Mouse (Mus musculus) gastrocnemius, postnatal 25 days (tissue): Measurements from ENCODE around the gene Abhd17c. TPM values are rescaled to one million over a fixed set of nuclear protein-coding genes. Genes with fewer than 3 reads are reported as not detected.
"Not testable (repeated sequence)": the region's sequence is repeated elsewhere in the genome, so short reads cannot be mapped to it uniquely, and the experiment has no call there.

Experiments
- DNase-seq: peaks from one replicate; pipeline ENCODE4 v3.0.0; 2022
- total RNA-seq, 2 experiments: library from RNA; stranded (reverse); gene quantifications; 1 replicate in 1 of 2; 2 replicates in 1 of 2; pipeline ENCODE4 v1.2.3; 2021

Gene Abhd17c
- total RNA-seq, 2 experiments from 2014 or later, result 5.2 to 5.6 TPM

- DNase-seq, result no peak
These were observed 1.1 kb upstream of the Abhd17c start for GRCm38 (mm10) chr7:84152821-84153220.

DNA sequence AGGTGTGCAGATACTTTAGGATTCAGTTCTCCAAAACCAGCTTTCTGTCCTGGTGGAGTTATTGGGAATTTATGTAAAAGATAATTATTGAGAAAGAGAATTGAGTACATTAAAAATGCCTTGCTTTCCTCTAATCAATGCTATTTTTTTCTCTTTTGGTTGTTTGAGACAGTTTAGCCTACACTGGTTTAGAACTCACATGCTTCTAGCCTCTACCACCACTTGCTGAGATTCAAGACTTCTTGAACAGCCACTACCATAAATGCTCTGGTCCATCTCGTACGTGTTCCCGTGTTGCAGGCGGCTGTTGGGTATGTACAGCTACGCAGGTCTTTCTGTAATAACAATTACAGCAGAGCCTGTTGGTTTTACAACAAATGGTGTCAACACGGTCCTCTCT, 681 bp upstream of the Abhd17c start:
- no peak for DNase-seq

- peak; percentile 94 for DNase-seq
These were observed 254 bp upstream of the Abhd17c start for GRCm38 (mm10) chr7:84151960-84152334.

GRCm38 (mm10) chr7:84150361-84151000, 1.2 kb downstream of the Abhd17c start:
- no peak for DNase-seq

- DNase-seq, result no peak
These were observed 1.9 kb downstream of the Abhd17c start for GRCm38 (mm10) chr7:84149821-84150220.

- DNase-seq, result no peak
These were observed 2.8 kb downstream of the Abhd17c start for GRCm38 (mm10) chr7:84148896-84149295.

GRCm38 (mm10) chr7:84147746-84148145, 3.9 kb downstream of the Abhd17c start:
- DNase-seq, result no peak

GRCm38 (mm10) chr7:84145633-84146032, 6.1 kb downstream of the Abhd17c start:
- no peak for DNase-seq

DNA sequence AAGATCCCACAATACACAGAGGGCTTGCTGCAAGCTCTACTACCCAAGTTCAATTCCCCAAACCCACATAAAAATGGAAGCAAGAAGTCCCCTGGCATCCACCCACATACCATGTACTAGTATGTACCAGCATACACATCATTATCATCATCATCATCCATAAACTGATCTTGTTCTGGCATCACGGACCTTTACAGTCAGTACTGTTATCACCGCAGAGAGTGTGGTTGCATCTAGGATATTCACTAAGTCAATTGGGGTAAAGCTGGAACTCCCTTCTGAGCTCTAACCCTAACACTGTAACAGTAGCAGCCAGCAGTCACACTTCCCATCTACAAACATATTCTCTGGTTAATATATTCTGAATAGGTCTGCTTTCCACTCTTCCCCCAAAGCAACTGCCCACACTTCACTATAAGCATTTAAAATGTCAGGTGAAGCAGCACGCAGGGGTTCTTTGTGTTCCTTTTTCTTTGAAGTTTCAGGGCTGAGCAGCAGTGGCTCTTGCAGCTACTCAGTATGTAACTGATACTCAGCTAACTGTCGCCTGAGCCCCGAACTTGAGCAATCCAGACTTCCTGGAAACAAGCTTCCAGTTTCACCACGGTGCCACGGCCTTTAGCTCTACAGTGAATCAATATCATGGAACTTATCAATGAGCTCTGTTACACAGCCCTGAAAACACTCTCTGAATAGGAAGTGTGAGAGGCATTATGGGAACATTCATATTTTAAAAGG, 8.8 kb downstream of the Abhd17c start:
- DNase-seq, result no peak

- no peak for DNase-seq
These were observed 9.5 kb downstream of the Abhd17c start for GRCm38 (mm10) chr7:84142196-84142595.

- DNase-seq, result no peak
These were observed 12.1 kb downstream of the Abhd17c start for GRCm38 (mm10) chr7:84139566-84139965.

DNA sequence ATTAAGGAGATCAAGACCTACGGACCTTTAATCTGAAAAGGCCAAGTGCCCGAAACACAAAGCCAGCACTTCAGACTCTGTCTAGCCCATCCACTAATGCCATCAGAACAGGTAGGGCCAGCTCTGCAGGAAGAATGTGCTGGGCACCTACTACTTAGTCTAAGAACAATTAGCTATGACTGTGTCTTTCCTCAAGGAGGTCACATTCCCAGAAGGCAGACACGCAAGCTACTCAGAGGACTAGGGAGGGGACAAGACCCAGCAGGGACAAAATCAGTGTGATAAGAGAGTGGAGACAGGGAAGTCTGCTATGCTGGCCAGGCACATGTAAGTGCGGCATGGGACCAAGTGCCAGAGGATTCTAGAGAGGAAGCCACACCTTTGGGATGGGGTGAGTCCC, 13.0 kb downstream of the Abhd17c start:
- no peak for DNase-seq

DNA sequence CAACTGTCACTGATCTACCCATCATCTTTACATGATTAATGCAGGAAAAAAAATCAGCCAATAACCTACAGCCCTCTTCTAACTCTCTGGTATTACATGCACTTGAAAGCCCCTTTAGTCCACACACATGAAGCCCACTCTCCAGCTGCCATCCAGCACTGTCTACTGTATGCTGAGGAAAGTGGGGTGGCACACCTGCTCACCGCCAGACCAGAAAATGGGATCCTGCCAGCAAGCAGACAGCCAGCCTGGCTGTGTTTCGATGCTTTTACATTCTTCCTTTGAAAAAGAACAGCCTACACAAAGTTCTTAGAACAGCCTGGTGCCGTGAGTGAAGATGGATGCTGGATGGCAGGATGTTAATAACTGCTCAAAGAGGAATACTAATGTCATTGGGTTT, 13.9 kb downstream of the Abhd17c start:
- no peak for DNase-seq

DNA sequence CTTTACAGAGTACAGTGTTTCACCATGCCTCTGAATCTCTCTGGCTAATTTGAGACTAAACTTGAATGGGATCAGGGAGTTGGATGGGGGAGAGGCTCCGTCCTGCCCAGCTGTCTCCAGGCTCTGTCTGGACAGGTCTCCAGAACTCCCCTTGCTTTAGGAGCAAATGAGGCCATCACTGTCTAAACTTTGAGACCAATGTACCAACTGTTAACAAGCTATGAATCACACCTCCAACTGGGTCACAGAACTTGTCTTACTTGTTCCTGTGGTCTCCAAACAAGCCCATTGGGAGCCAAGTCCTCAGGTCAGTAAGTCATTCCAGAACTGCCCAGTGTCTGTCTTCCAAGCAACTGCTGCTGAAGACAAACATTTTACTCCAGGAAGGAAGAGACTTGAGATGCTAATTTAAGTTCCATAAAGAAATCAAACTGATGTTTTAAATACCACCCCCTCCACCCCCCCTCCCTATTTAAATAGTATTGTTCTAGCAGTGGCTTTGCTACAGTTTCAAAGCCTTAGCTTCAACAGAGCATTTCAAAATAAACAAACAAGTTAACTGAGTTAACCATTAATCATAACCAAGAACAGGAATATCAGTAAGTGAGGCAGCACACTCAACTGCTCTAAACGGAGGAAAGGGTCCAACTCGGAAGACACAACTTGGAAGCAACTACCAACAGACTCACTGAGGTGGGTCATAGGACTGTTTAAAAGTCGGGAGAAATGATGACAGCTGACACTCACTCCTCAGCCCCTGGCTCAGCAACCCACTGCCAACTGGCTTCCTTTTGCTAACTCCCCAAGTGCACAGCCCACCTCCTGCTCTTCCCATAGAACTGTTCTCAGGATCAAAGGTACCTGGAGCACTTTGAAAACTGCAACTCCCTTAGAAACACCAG, 15.6 kb downstream of the Abhd17c start:
- no peak for DNase-seq

DNA sequence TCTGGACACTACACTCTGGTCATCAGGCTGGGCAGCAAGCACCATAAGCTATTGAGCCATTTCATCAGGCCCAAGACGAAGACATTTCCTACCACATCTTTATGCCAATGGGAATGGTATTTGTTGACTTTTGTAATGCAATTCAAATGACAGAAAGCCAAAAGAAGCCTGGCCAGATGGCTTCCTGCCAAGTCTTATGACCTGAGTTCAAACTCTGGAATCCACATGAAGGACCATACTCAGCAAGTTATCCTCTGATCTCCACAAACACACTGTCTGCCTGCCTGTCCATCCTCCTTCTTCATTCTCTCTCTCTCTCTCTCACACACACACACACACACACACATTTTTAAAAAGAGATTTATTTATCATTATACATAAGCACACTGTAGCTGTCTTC, 19.0 kb downstream of the Abhd17c start:
- DNase-seq, result no peak

- DNase-seq, result no peak
These were observed 20.0 kb downstream of the Abhd17c start for GRCm38 (mm10) chr7:84131736-84132135.

GRCm38 (mm10) chr7:84128661-84129060, 23.0 kb downstream of the Abhd17c start:
- DNase-seq, result peak; percentile 11

GRCm38 (mm10) chr7:84125730-84126129, 26.0 kb downstream of the Abhd17c start:
- DNase-seq, result no peak

GRCm38 (mm10) chr7:84123651-84124050, 28.0 kb downstream of the Abhd17c start:
- DNase-seq, result not testable (repeated sequence)

DNA sequence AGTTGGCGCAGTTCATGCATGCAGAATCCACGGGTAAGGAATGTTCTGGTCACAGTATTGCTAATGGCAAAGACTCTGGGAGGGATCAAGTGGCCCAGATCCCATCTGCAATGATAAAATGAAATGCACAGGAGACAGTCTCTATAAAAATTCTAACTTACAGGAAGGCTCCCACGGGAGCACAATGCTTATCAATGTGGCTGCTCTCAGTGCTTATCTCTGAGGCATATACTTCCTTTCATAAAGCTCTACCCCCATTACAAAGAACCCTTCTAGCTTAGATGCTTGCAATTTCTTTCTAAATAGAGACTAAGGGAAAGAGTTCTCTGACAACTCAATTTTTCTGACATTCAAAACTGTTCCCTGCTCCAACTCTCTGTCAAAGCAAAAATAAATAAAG, 29.9 kb downstream of the Abhd17c start:
- no peak for DNase-seq

GRCm38 (mm10) chr7:84120142-84120760, 31.4 kb downstream of the Abhd17c start:
- DNase-seq, result no peak
